Mouse (Mus musculus): ENCODE data around the gene Prpf4.

Prpf4 gene

DNA sequence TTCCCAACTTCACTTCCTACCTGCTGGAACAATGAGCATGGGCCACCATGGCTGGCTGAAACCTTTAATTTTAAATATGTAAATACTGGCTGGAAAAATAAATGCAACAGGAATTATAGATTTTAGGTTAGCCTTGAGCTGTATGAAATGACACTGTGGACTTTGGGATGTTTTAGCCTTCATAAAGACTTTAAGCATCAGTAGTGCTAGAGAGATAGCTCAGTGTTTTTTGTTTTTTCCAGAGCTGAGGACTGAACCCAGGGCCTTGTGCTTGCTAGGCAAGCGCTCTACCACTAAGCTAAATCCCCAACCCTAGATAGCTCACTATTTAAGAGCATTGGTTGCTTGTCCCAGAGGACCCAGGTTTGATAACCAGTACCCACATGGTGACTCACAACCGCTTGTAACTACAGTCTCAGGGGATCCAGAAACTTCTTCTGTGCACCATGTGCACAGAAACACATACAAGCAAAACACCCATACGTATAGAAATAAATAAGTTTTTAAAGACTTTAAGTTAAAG is 28.7 kb downstream of the Prpf4 start:
- DNase-seq (ENCODE audit: low read depth): no peak

DNA sequence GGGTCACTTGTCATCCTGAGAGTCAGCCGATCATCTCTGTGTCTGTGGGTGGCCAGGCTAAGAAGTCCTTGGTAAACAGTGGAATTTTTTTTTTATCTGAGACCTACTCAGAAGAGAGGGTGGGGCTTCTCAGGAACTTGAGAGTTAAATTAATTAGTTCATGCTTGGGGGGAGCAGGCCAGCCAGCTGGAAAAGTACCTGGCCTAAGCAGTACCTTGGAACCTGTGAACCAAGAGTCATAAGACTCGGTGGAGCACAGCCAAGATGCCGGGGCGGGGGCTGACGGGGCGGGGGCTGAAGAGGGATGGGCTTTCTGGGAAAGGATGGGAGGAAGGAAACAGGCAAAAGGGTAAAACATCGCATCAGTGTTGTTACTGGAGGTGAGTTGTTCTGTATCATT is 29.3 kb downstream of the Prpf4 start:
- DNase-seq (ENCODE audit: low read depth): no peak

DNA sequence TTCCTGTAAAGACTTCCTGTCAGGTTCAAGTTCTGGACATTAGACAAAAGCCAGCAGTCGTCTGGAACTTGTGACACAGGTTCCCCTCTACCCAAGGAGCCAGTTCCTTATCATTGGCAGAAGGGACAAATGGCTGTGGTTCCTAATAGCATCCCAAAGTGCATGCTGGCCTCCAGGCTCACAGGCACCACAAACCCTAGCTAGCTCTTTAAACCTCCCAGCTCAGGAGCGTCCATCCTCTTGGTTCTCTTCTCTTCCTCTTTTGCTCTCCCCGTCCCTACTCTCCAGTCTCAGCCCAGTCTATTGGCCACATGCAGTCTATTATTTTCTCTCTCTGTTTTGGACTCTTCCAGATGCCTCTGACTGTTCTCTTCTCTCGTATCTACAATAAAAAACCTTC is 31.2 kb downstream of the Prpf4 start:
- DNase-seq (ENCODE audit: low read depth): no peak

DNA sequence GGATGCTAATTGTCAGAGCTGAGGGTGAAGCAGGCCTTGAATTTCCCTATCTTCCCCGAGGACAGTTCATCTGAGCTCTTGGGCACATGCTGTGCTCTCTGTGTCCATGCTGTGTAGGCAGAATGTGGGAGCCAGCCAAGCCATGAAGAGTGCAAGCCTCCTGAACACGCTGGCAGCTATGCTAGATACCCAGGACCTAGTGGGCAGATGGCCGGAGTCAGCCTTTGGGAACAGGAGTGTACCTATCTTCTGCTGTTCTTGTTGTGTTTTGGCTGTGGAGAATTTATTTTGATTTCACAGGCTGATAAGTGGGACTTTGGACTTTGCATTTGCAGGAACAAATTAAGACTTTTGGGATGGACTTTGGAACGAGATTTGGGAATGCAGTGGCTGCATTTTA is 31.9 kb downstream of the Prpf4 start:
- DNase-seq (ENCODE audit: low read depth): no peak

DNA sequence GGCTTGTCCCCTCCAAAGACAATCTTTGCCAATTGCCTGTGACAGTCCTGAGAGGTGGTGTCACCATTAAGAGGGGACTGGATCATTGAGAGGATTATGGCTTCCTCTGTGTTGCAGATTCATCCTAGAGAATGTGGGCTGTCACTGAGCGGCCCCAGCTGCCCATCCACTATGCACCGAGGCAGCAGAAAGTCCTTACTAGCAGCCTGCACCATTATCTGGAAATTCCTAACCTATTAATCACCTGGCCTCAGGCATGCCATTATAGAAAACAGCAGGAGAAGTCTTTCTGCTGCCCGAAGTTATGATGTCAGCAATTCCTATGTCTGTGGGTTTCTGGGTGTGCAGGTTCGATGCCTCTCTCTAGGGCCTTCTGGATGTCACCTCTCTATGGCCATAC is 32.4 kb downstream of the Prpf4 start:
- no peak for DNase-seq (ENCODE audit: low read depth)

DNA sequence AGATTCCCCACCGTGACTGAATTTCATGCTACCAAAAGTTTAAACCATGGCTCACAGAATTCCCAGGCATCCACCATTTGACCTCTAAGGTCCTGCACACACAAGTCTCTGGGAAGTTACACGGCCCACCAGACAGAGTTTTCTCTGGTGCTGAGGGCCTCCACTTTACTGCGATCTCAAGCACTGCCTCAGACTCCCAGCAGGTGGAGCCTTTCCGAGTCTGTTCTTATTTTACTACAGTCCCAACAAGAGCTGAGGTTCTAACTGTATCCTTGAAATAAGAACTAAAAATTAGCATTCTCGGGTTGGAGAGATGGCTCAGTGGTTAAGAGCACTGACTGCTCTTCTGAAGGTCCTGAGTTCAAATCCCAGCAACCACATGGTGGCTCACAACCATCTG is 46.4 kb downstream of the Prpf4 start:
- DNase-seq (ENCODE audit: low read depth): no peak

DNA sequence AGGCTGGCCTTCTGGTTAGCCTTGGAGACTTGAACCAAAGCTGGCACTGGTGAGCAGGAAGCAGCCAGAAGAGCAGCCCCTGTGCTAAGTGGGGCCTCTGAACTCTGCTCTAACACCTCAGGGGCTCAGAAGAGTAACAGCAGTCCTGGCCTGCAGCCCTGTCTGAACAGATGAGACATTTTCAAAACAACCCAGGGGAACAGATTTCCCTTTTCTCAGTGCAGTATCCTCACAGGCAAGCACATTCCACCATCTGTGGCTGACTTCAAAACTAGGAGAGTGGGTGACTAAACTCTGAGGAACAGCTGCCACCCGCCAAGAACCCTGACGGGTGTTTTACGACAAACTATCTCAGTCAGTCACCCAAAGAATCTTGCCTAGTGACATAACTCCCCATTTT is 50.5 kb downstream of the Prpf4 start:
- no peak for DNase-seq (ENCODE audit: low read depth)

DNA sequence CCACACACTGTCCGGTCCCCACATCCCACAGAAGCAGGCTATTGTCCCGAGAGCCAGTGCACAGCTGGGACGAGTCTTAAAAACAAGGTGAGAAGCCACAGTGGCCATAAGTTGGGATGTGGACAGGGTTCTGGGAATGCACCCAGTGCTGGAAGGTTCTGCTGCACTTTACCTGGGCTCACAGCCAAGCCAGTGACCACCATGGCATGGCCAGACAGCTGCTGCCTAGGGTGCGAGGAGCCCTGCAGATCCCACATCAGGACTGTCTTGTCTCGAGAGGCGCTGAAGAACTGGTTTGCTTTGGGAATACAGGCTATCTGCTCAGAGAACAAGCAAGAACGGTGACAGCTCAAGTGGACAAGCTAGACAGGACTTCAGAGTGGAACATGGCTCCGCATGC is 51.8 kb downstream of the Prpf4 start:
- no peak for DNase-seq (ENCODE audit: low read depth)

DNA sequence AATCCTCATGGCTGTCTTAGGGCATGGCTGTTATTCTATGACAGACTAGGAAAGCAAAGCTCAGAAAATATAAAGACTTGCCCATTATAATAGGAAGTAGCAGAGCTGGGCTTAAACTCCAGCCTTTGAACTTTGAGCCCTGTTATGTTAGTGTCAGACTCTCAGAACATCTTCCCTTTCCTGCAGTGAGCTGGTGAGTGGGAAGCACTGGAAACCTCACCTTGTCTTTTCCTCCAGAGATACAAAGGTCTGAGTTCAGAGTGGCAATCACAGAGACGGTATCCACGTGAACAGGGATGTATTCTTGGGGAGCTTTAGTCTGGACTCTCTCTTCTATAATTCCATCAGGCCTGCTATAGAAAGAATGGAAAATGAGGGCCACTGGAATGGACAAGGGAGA is 54.5 kb downstream of the Prpf4 start:
- DNase-seq (ENCODE audit: low read depth): no peak

DNA sequence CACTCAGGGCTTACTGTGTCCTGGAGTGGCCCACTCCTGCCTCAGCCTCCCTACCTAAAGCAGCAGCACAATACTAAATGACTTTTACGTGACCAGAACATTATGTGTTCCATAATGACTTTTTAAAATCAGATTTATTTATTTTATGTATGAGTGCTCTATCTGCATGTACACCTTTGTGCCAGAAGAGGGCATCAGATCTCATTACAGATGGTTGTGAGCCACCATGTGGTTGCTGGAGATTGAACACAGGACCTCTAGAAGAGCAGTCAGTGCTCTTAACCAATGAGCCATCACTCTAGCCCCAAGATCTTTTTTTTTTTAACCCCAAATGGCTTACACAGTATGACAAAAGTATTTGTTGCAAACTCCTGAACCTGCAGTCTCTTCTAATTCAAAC is 59.6 kb downstream of the Prpf4 start:
- DNase-seq (ENCODE audit: low read depth): no peak

DNA sequence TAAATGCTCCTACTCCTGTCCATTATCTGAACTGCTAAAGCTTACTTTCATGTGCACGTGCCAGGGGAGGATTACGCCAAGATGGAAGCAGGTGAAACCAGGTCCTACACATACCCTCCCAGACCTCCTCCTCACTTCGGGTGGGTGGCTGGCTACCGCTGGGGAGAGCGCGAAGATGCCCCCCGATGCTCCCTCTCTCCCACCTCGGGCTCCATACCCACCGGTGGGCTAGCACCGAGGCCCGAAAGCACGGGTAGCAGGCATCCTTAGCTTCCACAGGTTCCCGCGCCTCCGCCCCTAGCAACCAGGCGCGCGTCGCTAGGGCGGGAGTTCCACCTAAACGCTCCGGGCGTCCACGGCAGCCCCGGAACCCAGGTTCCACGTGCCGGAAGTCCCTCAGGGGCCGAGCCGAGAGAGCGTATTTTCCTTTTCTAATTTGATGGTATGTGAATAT is 62.0 kb downstream of the Prpf4 start, which contains the start of gene Wdr31:
Gene Wdr31 (minus strand): TSS at position 299 of the 454 bp plus-strand sequence.
- peak; percentile 75 for DNase-seq (ENCODE audit: low read depth)

DNA sequence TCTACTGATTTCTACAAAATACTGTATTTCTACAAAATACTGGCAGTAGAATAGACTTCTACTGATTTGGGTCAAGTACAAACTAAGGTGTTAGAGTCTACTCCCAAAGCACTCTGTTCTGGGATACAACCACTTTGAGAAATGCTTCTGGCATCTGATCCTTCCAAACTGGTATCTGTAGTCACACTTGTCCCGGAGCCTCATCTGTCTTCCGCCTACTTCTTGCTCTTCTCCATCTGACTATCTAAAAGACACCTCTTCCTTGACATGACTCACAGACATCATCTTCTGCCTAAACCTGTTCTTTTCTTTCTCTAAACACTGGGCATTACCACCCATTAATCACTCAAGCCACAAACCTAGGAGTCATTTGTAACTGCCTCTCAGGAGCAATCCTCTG is 63.5 kb downstream of the Prpf4 start:
- DNase-seq (ENCODE audit: low read depth): no peak

DNA sequence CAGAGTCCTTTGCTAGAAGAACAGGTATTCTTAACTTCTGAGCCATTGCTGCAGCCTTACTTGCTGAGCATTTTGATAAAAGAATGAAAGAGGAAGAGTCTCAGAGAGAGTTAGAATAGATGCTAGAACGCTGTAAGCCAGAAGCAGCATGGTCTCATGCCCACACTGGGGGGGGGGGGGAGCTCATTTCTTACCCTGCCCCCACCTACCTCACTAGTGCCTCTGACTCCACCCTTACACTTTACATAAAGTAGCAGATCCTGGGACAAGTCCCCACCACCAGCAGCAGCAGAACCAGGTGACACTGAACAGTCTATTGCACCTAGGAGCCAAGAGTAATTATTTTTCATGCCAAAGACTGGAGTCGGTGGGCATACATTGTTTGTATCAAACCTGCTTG is 66.5 kb downstream of the Prpf4 start:
- no peak for DNase-seq (ENCODE audit: low read depth)

DNA sequence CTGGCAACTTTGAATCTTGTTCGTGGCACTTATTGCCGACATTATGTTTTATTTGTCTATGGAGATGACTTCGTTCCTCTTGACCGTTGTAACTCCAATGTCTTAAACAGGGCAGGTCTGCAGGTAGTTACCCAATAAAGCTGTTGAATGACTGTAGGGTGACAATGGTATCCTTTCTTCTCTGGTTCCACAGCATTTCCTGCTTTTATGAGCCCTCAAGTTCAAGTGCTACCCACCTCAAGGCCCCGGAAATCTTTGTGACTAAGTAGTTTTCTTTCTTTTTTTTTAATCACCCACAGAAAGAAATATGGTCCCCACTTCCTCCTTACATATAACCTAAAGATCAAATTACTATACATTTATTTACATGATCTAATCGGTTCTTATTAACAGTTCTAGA is 67.2 kb downstream of the Prpf4 start:
- no peak for DNase-seq (ENCODE audit: low read depth)

Data from c-Kit-positive CD71-positive TER-119-negative erythroid progenitor cells, embryonic 14.5 days (primary cell).